Mouse (Mus musculus) bone marrow macrophage, adult 2 months (primary cell): ENCODE measurements around the gene Olfr56.

Source experiments
- CTCF ChIP-seq: IDR thresholded peaks from 2 replicates; pipeline ENCODE4 v1.5.1; 2012; ENCODE audit warnings: low read depth, mild to moderate bottlenecking, low read length, moderate library complexity
- POLR2A ChIP-seq: IDR thresholded peaks from 2 replicates; pipeline ENCODE4 v1.6.1; 2012; ENCODE audit warnings: mild to moderate bottlenecking, low read depth, low read length, borderline replicate concordance

- TF ChIP-seq POLR2A (no peak), CTCF (no peak)
Observed at GRCm38 (mm10) chr11:49089735-49090507, 111.2 kb downstream of the Olfr56 start.
